ENCODE assay signal across 32 mouse cellular contexts in the genomic region with DNA sequence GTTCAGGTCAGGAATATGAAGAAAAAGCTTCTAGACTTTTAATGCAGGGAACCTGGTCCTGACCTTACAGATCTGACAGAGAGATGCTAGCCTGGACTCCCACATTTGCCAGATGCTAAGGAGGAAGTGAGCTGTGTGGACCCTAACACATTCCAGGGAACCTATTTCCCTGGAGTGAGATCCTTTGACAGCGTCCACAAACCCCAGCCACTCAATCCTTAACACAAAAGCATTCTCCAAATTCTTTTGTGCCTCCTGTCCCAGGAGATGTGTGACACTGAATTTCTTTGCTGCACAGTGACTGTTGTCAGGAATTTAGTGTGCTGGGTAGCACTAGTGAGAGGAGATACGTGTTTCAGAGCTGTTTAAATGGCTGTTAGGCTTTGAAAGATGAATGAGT. TPM values are rescaled to one million over a fixed set of nuclear protein-coding genes. Genes with fewer than 3 reads are reported as not detected.
DNase-seq lines count a peak whose midpoint lies in the region; ATAC-seq and TF ChIP-seq lines count a peak whose summit lies in the region.
"Had no signal": no experiment of that assay in that cellular context is flagged by ENCODE, and none has a peak within 500 bp of the region (broad histone marks: within the 10 kb centered on the region; RNA-seq: fewer than 3 reads in every experiment).

No protein-coding gene starts in this region.

- H3K27me3 ChIP-seq in heart, embryonic 13.5 days (replicated peaks) = no peaks in the 10 kb centered on the region
- no peaks in the 10 kb centered on the region for H3K27me3 ChIP-seq in stomach, postnatal 0 days (ENCODE audit: control insufficient read depth, insufficient read depth, low read length)
- H3K27me3 ChIP-seq: embryonic facial prominence, embryonic 15.5 days; hindbrain, embryonic 15.5 days; liver, embryonic 13.5 days; neural tube, embryonic 15.5 days; Patski; stomach, embryonic 15.5 days had no signal

- intact Hi-C loops in heart, postnatal 10 days (cut with DNase I) = no loop called here

- H3K9me3 ChIP-seq in heart, embryonic 13.5 days = no peaks in the 10 kb centered on the region
- no peaks in the 10 kb centered on the region for H3K9me3 ChIP-seq in stomach, postnatal 0 days (ENCODE audit: control insufficient read depth, low read length)
- H3K9me3 ChIP-seq: embryonic facial prominence, embryonic 15.5 days; hindbrain, embryonic 15.5 days; liver, embryonic 13.5 days; neural tube, embryonic 15.5 days; stomach, embryonic 15.5 days had no signal

- TF ChIP-seq EP300 in stomach, postnatal 0 days (optimal IDR thresholded peaks at IDR 0.05) = no peak

- DNase-seq in embryo, embryonic 10.5 days (ENCODE audit: low spot score) = peak; percentile 32
- no peak for DNase-seq in embryo, embryonic 10 days (ENCODE audit: low spot score)
- no peak for DNase-seq in heart, postnatal 10 days
- DNase-seq in 3134 (ENCODE audit: extremely low read depth, insufficient read length, low spot score) = peak; percentile 26
- DNase-seq in embryo, embryonic 9.5 days (ENCODE audit: extremely low spot score) = peak; percentile 10
- DNase-seq in stomach, postnatal 0 days (ENCODE audit: low spot score) = no peak
- DNase-seq in kidney, adult 11 months = no peak
- DNase-seq: adrenal gland, postnatal 10 days; cerebellum, adult 8-10 months; forebrain, postnatal 0 days; gastrocnemius, postnatal 36 days; heart, postnatal 14 days; kidney, postnatal 10 days; liver, embryonic 13.5 days; lung, adult 2 months; thymus, adult 18-20 months; thymus, postnatal 36 days had no signal

- no peak overlapping the region for H3K4me2 ChIP-seq in heart, embryonic 13.5 days
- no peak overlapping the region for H3K4me2 ChIP-seq in stomach, postnatal 0 days (replicated peaks; ENCODE audit: low read depth)
- H3K4me2 ChIP-seq: embryonic facial prominence, embryonic 15.5 days; hindbrain, embryonic 15.5 days; liver, embryonic 13.5 days; midbrain, embryonic 11.5 days; neural tube, embryonic 15.5 days; stomach, embryonic 15.5 days had no signal

- peaks cover 21% of the 10 kb centered on the region for H3K4me1 ChIP-seq in heart, embryonic 13.5 days
- H3K4me1 ChIP-seq in stomach, postnatal 0 days (replicated peaks; ENCODE audit: control insufficient read depth, insufficient read depth) = no peaks in the 10 kb centered on the region
- H3K4me1 ChIP-seq: embryonic facial prominence, embryonic 15.5 days; hindbrain, embryonic 15.5 days; liver, embryonic 13.5 days; neural tube, embryonic 15.5 days; stomach, embryonic 15.5 days had no signal

- H3K36me3 ChIP-seq in heart, embryonic 13.5 days = no peaks in the 10 kb centered on the region
- no peaks in the 10 kb centered on the region for H3K36me3 ChIP-seq in stomach, postnatal 0 days (ENCODE audit: control insufficient read depth, insufficient read depth, low read length)
- H3K36me3 ChIP-seq: embryonic facial prominence, embryonic 15.5 days; hindbrain, embryonic 15.5 days; liver, embryonic 13.5 days; neural tube, embryonic 15.5 days; stomach, embryonic 15.5 days had no signal

- 0 out of 2 replicates have a peak overlapping the region, but pooled peaks have one; percentile 1 for H3K27ac ChIP-seq in heart, embryonic 13.5 days (replicated peaks)
- no peak overlapping the region for H3K27ac ChIP-seq in stomach, postnatal 0 days (replicated peaks)
- H3K27ac ChIP-seq: embryonic facial prominence, embryonic 15.5 days; hindbrain, embryonic 15.5 days; left cerebral cortex, adult 2 months; liver, embryonic 13.5 days; macrophage; neural tube, embryonic 15.5 days; stomach, embryonic 15.5 days had no signal

- H3K4me3 ChIP-seq in heart, embryonic 13.5 days = no peak overlapping the region
- no peak overlapping the region for H3K4me3 ChIP-seq in stomach, postnatal 0 days (ENCODE audit: low read depth, low read length)
- H3K4me3 ChIP-seq: embryonic facial prominence, embryonic 15.5 days; hindbrain, embryonic 15.5 days; left cerebral cortex, adult 2 months; liver, embryonic 13.5 days; neural tube, embryonic 15.5 days; stomach, embryonic 15.5 days had no signal

- 4% methylated on average over 2 of the region's 2 CpGs for WGBS in heart, embryonic 13.5 days
- WGBS in stomach, postnatal 0 days = 11% methylated on average over 2 of the region's 2 CpGs

- no peak for ATAC-seq in heart, embryonic 13.5 days (ENCODE audit: extremely low read depth, insufficient number of reproducible peaks, low FRiP score, low TSS enrichment)
- ATAC-seq in stomach, postnatal 0 days (ENCODE audit: low FRiP score, low TSS enrichment) = no peak
- ATAC-seq: activated CD4-positive, CD25-positive, alpha-beta regulatory T cell, adult 4 months; CD4-positive, CD25-positive, alpha-beta regulatory T cell, adult 4 months; forebrain, postnatal 0 days; Patski had no signal

- no peak for TF ChIP-seq CTCF in stomach, postnatal 0 days (IDR thresholded peaks at IDR 0.05; ENCODE audit: low read depth)

- no peak overlapping the region for H3K9ac ChIP-seq in heart, embryonic 13.5 days
- no peak overlapping the region for H3K9ac ChIP-seq in stomach, postnatal 0 days (ENCODE audit: low read length)
- H3K9ac ChIP-seq: embryonic facial prominence, embryonic 15.5 days; forebrain, postnatal 0 days; hindbrain, embryonic 15.5 days; liver, embryonic 13.5 days; neural tube, embryonic 15.5 days; stomach, embryonic 15.5 days had no signal

RNA-seq across cellular contexts. Expression of a gene that starts 9.2 kb away (rescaled TPM):
- not detected in 2 replicates for polyA plus RNA-seq in heart, embryonic 13.5 days (2015; fragmentation: Nextera tagmentation; extraction: Ambion mirVana)
- not detected for total RNA-seq in heart, postnatal 10 days (2021)
- not detected in 2 replicates for polyA plus RNA-seq in stomach, postnatal 0 days (2015; fragmentation: Nextera tagmentation; extraction: Ambion mirVana)
- total RNA-seq: adrenal gland, postnatal 10 days; forebrain, postnatal 0 days; gastrocnemius, postnatal 36 days; heart, postnatal 14 days; layer of hippocampus, postnatal 10 days had no signal
- polyA plus RNA-seq: activated CD4-positive, CD25-positive, alpha-beta regulatory T cell, adult 4 months; CD4-positive, CD25-positive, alpha-beta regulatory T cell, adult 4 months; forebrain, postnatal 0 days; hindbrain, embryonic 15.5 days; intestine, embryonic 14.5 days; liver, embryonic 13.5 days; macrophage; midbrain, embryonic 11.5 days; Patski; stomach, embryonic 15.5 days had no signal

RNA-seq across cellular contexts. Expression of a gene that starts 41.0 kb away (rescaled TPM):
- polyA plus RNA-seq in heart, embryonic 13.5 days (2015; fragmentation: Nextera tagmentation; extraction: Ambion mirVana) = not detected in 2 replicates
- total RNA-seq in heart, postnatal 10 days (2021) = not detected
- 0.13 TPM in 2 replicates for polyA plus RNA-seq in stomach, postnatal 0 days (2015; fragmentation: Nextera tagmentation; extraction: Ambion mirVana)
- total RNA-seq: forebrain, postnatal 0 days; gastrocnemius, postnatal 36 days; heart, postnatal 14 days; layer of hippocampus, postnatal 10 days; left cerebral cortex, adult 2 months; left cerebral cortex, postnatal 36 days had no signal
- polyA plus RNA-seq: activated CD4-positive, CD25-positive, alpha-beta regulatory T cell, adult 4 months; CD4-positive, CD25-positive, alpha-beta regulatory T cell, adult 4 months; forebrain, postnatal 0 days; hindbrain, embryonic 15.5 days; intestine, embryonic 14.5 days; limb, embryonic 14.5 days; liver, embryonic 13.5 days; macrophage; midbrain, embryonic 11.5 days; neural tube, embryonic 15.5 days; Patski had no signal

Comparison
In these comparisons a context has a peak if more than half of its experiments do, and no peak if none do; other contexts are left out.
1. DNase-seq: peak in embryo, embryonic 10.5 days (single experiment), 3134 (single experiment) and embryo, embryonic 9.5 days (single experiment); none in embryo, embryonic 10 days (single experiment), heart, postnatal 10 days (0 of 2), stomach, postnatal 0 days (single experiment) and kidney, adult 11 months (single experiment).